Mouse (Mus musculus) ovary, postnatal 10 days (tissue): ENCODE results near the gene Cntln.
A peak's percentile ranks its signal among the peaks of the same experiment; 100 is the strongest.

Experiments
- DNase-seq: peaks from one replicate; pipeline ENCODE4 v3.0.0; 2022; ENCODE audit warnings: low spot score

Cntln gene

DNA sequence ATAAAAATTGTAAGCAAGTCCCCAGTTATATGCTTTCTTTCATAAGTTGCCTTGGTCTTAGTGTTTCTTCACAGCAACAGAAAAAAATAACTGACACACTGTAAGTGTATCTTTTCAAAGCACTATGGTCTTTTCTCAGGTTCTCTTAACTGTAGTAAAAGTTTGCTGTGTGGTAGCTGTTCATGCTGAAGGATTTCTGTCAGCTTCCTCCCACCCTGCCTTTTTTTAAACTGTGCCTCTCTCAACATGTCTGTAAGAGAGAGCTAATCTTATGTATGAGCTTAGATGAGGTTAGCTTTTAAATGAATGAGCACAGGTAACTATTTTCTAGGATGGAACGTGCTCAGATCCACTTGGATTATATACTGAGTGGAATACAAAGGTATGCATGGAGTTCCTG, 170.5 kb downstream of the Cntln start:
- DNase-seq = no peak

GRCm38 (mm10) chr4:85059598-85059997, 175.5 kb downstream of the Cntln start:
- DNase-seq = no peak

- no peak for DNase-seq
Observed at GRCm38 (mm10) chr4:85061676-85062075, 177.6 kb downstream of the Cntln start.

DNA sequence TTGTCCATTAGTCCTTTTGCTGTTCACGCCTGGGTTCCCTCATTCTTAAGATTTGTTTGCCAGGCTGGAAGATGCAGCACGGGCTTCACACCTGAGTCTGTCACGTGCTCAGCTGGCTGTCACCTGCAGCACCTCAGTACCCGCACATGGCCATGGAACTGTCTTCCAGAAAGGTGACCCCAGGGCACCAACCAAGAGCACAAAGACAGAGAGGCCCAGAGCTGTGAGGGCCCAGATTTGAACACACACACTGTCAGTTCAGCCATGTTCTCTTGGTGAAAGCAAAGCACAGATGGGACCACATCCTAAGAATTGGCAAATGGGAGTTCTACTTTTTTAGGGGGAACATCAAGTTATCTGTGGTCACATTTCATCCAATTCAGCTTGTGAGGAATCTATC, 211.9 kb downstream of the Cntln start:
- DNase-seq = no peak

DNA sequence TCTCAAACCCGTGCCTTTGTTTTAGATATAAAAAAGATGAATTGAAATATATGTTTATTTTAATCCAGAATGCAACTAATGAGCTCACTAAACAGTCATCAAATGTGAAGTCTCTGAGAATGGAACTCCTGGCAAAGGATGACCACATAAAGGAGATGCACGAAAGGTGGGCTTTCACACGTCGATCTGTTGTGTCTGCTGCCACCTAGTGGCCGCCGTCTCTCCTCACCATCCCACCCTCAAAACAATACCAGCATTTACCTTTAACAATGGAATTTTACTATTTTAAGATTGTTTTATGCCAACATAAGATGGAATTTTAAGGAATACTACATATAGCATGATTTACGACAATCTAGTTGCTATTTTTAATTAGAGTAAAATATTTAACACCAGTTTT, 212.6 kb downstream of the Cntln start:
- DNase-seq = no peak

DNA sequence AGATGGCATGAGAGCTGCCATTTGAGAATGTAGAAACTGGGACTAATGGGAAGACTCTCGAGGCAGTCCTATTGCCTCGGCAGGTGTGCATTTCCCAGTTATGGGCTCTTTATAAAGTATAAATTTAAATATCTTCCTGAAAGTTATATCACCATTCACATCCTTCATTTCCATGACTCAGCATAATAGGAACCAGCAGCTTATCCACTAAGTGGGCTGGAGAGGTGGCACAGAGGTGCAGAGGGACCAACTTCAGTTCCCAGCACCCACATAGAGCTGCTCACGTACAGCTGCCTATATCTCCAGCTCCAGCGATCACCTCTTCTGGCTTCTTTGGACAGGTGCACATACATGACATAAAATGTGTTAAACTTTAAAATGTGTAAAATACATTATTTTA, 218.1 kb downstream of the Cntln start:
- DNase-seq = no peak

DNA sequence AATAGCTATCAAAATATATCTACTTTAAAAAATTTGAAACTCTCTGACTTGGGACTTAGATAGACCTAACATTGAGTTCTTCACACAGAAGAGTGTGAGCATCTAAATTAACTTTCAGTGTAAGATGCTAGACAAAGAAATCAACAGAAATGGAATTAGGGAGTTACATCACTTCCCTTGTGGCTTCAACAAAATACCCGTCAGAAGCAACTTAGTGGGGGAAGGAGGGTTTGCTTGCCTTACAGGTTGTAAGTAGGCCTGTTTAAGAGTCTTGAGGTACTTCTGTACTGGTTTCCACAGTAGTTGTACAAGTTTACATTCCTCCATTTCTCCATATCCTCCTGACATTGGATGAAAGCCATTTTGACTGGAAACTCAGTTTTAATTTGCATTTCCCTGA, 222.3 kb downstream of the Cntln start:
- DNase-seq = no peak

DNA sequence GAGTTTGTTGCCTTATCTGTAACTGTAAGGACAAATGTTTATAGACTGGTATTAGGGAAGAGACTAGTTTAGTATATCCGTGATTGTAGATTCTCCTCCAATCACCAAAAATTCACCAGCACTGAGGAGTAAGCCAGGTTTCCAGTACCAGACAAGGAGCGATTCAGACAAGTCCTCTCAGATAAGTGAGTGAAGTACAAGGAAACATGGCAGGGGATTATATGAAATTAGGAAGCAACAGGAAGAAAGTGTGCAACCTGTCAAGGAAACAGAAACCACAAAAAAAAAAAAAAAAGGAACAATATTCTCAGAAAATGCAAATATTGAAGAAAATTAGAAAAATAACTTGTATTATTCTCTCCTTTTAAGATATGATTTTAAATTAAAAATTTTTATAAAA, 222.9 kb downstream of the Cntln start:
- no peak for DNase-seq

GRCm38 (mm10) chr4:85120271-85120670, 236.2 kb downstream of the Cntln start:
- DNase-seq = no peak

- DNase-seq = no peak
Observed at GRCm38 (mm10) chr4:85149726-85150125, 265.6 kb downstream of the Cntln start.

DNA sequence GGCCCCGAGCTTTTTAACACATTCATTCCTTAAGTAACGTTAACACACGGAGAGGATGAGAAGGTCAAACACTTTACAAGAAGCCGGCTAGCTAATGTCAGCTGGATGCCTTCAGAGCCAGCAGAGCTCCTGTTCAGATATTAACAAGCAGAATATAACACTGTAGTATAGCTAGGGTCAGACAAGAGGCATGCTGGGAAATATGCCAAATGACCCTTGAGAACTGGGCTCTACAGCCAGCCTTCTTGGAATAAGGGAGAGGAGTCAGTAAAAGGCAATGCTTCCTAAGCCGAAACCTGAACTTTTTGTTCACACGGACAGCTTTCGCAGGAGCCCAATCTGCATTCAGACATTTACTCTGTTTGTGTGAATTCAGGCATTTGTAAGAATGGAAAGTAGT, 267.8 kb downstream of the Cntln start:
- no peak for DNase-seq

DNA sequence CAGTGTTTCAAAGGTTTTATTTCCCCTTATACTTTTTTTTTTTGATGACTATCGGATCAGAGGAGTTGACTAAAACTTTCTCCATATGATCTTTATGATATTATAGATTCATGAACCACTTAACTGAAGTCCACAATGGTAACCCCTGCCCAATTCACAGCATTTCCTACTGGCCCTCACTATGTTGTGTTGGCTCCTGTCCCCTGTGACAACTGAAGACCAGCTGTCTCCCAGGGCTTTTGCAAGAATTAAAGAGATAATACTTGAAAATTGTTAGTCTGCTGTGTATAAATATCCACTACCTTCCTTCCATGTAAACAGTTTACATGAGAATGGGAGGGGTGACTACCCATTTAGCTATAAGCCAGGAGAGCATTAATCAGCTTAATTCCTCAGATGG, 270.3 kb downstream of the Cntln start:
- DNase-seq = no peak

- no peak for DNase-seq
Observed at GRCm38 (mm10) chr4:85161156-85161555, 277.0 kb downstream of the Cntln start.

DNA sequence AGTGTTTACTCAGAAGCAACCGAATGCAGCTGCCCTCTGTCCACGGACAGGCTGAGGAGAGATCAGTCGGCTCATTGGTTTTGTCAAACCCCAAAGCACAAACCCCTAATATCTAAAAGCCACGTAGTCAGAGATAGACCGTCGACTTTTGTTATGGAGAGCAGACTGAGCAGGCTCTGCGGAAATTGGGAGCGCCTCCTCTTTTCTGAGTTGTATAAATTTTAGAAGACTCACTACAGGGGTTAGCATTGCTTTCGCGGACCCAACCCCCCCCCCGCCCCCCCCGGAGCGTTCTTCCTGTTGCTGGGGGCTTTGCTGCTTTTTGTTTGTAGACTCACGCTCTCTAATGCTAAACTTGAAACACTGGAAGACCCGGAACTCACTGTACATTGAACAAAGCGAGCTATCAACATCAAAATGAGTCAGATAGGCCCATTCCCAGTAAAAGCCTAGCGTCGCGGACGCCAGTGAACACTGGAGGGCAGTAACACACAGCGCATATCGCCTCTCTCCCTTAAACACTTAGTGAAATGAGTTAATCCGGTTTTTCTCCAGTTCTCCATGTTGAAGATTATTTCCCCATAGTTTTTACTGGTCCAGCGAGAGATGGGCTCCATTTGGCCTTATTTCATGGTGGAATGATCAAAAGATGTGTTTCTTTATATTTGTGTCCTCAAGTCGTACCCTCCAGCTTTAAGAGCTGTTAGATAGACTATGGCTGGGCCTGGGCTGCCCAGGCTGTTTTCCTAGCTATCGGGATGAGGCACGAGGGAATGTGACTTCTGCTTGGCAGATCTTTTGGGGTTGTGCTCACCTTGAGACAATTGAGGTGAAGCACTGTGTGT, 278.6 kb downstream of the Cntln start:
- peak; percentile 4 for DNase-seq

DNA sequence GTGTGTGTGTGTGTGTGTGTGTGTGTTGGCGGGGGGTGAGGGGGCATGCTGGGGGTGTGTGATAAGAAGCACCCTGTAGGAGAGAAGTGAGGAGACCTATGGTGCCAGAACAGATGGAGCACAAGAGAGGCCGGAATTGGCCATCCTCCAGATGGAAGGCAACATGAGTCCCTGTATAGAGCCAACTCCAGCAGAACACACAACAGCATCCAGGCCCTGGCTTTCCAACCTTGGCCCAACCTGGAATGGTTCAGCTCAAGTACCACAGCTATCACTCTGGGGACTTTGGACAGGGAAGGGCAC, 279.2 kb downstream of the Cntln start:
- DNase-seq = no peak

GRCm38 (mm10) chr4:85168001-85168400, 283.9 kb downstream of the Cntln start:
- DNase-seq = no peak

GRCm38 (mm10) chr4:85175466-85175865, 291.4 kb downstream of the Cntln start:
- no peak for DNase-seq

DNA sequence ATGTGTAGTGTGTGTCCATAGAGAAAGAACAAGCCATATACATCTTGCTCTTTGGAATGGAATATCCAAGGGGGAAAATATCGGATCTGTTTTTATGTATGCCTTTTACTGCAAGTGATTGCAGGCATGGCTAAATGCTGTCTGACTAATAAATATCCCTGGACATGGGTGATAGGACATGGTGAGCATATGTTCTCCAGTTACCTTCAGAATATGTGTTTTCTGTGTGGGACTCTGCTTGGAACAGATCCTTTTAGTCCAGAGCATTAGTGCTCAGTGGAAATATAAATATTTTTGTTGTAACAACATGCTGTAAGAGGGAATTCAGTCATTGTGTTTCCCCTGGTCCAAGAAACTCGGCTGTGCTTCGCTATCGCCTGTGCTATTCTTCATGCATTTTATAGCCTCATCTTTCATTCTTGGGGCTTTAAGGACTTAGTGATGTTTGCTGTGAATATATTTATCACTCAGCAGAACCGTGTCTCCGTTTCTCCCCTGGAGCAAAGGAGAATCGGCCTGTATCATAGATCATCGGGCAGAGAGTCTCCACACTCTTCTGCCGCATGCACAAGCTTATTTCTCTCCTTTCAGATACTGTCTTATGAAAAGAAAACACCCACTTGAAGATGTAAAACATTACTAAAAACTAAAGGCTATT, 294.4 kb downstream of the Cntln start:
- no peak for DNase-seq
